Mouse (Mus musculus): ENCODE measurements around the gene Alox5.

DNA sequence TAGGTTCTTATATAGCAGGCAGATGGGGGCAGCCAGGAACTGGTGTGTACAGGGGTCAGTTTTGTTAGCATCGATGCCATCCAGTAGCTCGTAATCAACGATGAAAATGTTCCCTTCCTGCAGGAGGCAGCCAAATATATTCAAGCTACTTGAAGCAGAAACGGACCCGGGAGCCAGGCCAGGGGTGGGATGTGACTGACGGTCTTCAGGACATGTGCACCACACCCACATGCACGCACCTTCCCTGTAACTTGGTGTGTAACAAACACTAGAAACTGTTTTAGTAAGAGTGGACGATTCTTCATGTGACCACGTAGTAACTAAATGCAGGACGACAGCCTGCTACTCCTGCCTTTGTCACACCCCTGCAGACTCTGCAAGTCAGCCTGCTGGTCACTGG, 40.7 kb downstream of the Alox5 start:
- TF ChIP-seq CTCF (IDR thresholded peaks at IDR 0.05; ENCODE audit: control insufficient read depth, insufficient read depth, low read length): no peak
- no peak for TF ChIP-seq POLR2A (IDR thresholded peaks at IDR 0.05; ENCODE audit: borderline replicate concordance, control insufficient read depth, low read depth, low read length)
